Mouse (Mus musculus) limb, embryonic 14.5 days (tissue): ENCODE measurements around the gene Pabpc4. TPM values are rescaled to one million over a fixed set of nuclear protein-coding genes. Genes with fewer than 3 reads are reported as not detected.

ENCODE experiments used
- ATAC-seq: fragments of 200-750 bp; cut with Nextera tagmentation; 2 replicates; pipeline ENCODE4 v1.8.0; 2017; ENCODE audit warnings: low read depth, moderate number of reproducible peaks, moderate TSS enrichment; ENCODE audit not compliant: low FRiP score
- DNase-seq: peaks from one replicate; pipeline ENCODE4 v3.0.0-alpha.2; 2015; ENCODE audit warnings: low spot score
- H3K27ac ChIP-seq: fragments of 300-500 bp; sonication (generic); replicated peaks from 2 replicates; pipeline ENCODE4 v1.5.1; 2014; ENCODE audit warnings: low read depth, mild to moderate bottlenecking, low read length, moderate library complexity, mixed read lengths
- H3K27me3 ChIP-seq: fragments of 300-500 bp; sonication (generic); 2 replicates; pipeline ENCODE4 v1.6.1; 2014; ENCODE audit warnings: low read length, mixed read lengths; ENCODE audit not compliant: control insufficient read depth, insufficient read depth
- H3K36me3 ChIP-seq: fragments of 300-500 bp; sonication (generic); 2 replicates; pipeline ENCODE4 v1.6.1; 2014; ENCODE audit warnings: mild to moderate bottlenecking, low read length, moderate library complexity, mixed read lengths; ENCODE audit not compliant: control insufficient read depth, insufficient read depth
- H3K4me1 ChIP-seq: fragments of 300-500 bp; sonication (generic); 2 replicates; pipeline ENCODE4 v1.6.1; 2014; ENCODE audit warnings: antibody characterized with exemption, low read length, mixed read lengths; ENCODE audit not compliant: control insufficient read depth, insufficient read depth
- H3K4me2 ChIP-seq: fragments of 300-500 bp; sonication (generic); replicated peaks from 2 replicates; pipeline ENCODE4 v1.6.1; 2014; ENCODE audit warnings: low read depth, mild to moderate bottlenecking, low read length, moderate library complexity; ENCODE audit not compliant: severe bottlenecking
- H3K4me3 ChIP-seq: fragments of 300-500 bp; sonication (generic); replicated peaks from 2 replicates; pipeline ENCODE4 v1.5.1; 2014; ENCODE audit warnings: low read length
- H3K9ac ChIP-seq: fragments of 300-500 bp; sonication (generic); 2 replicates; pipeline ENCODE4 v1.6.1; 2014; ENCODE audit warnings: mild to moderate bottlenecking, low read depth, low read length, moderate library complexity; ENCODE audit not compliant: severe bottlenecking
- H3K9me3 ChIP-seq: fragments of 300-500 bp; sonication (generic); 2 replicates; pipeline ENCODE4 v1.6.1; 2016; ENCODE audit warnings: low read length; ENCODE audit not compliant: control insufficient read depth
- POLR2A ChIP-seq: fragments of 200-500 bp; IDR thresholded peaks from 2 replicates; pipeline ENCODE4 v1.8.0; 2012; ENCODE audit warnings: inconsistent platforms, mild to moderate bottlenecking, moderate library complexity, borderline replicate concordance; ENCODE audit not compliant: insufficient read depth, insufficient read length; ENCODE audit errors: extremely low read depth
- WGBS: fragments of 180-500 bp; shearing (Covaris S2); extraction: QIAGEN DNeasy Blood & Tissue Kit; methylation state at CpG from one replicate; pipeline ENCODE4 v1.1.7; 2014; 5-methylcytosine and 5-hydroxymethylcytosine counted together
- polyA plus RNA-seq, 2 experiments: library from polyadenylated mRNA; depleted of rRNA in 1 of 2; stranded (reverse) in 1 of 2; unstranded in 1 of 2; fragments of >200 nt; fragmentation: Nextera tagmentation in 1 of 2; extraction: Ambion mirVana in 1 of 2; gene quantifications; 2 replicates each; pipeline versions ENCODE4 v1.2.1 to v1.2.3; 2012 to 2014

The Pabpc4 gene
- polyA plus RNA-seq, 2 experiments, result 59.1 to 147 TPM

GRCm38 (mm10) chr4:123237386-123238266 is 24.5 kb upstream of the Pabpc4 start:
- peak; percentile 18 for DNase-seq

DNA sequence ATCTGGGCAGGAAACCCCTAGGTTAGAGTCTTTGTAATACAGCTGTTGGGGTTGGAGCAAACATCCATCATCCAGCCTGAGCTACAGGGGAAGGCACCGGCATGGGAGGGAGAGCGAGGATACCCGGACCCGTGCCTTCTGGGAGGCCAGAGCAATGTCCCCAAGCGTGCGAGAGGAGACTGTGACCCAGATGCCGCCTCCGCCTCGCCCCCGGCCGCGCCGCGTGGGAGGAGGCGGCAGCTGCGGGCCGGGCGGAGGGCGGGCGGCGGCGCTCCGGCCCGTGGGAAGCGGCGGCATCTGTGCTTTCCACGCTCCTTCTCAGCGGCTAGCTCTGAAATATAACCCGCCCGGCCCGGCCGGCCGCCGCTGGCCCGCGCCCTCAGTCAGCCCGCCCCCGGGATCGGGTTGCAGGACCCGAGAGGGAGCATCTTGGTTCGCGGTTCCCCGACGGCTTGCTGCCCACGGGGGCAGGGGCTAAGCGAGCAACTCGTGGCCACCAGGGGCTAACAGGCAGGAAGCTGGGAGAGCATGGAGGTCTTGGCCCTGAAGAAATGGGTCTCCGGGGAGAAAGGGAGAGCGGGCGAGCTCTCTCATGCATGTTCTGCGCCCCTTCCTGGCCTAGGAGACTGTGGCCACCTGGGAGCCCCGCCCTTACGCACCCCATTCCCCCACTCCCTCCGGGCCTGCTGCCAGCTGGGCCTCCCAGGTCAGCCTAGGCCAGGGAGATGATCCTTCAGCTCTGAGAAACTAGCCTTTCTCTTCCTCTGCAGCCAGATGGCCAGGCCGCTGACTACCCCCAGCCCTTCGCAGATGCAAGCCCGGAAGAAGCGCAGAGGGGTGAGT is 22.6 kb upstream of the Pabpc4 start:
- Histone ChIP-seq H3K27ac (no peak overlapping the region), H3K27me3 (0 out of 2 replicates have a peak, but pooled peaks cover 15% of the 10 kb centered on the region), H3K4me3 (peak overlapping the region; percentile 31), H3K4me1 (peaks cover 9% of the 10 kb centered on the region), H3K9me3 (no peaks in the 10 kb centered on the region), H3K36me3 (no peaks in the 10 kb centered on the region), H3K9ac (peak overlapping the region; percentile 43), H3K4me2 (peak overlapping the region; percentile 64)
- DNase-seq (peak; percentile 32), ATAC-seq (peak; percentile 85)
- 7% methylated on average over 34 of the region's 58 CpGs for WGBS
- TF ChIP-seq POLR2A, result no peak

More at GRCm38 (mm10) chr4:123237386-123238266, 24.5 kb upstream of the Pabpc4 start:
- TF ChIP-seq POLR2A, result no peak
- Histone ChIP-seq H3K4me3 (no peak overlapping the region), H3K27ac (no peak overlapping the region), H3K27me3 (0 out of 2 replicates have a peak, but pooled peaks cover 33% of the 10 kb centered on the region), H3K9me3 (no peaks in the 10 kb centered on the region), H3K4me2 (no peak overlapping the region), H3K4me1 (peaks cover 14% of the 10 kb centered on the region), H3K36me3 (no peaks in the 10 kb centered on the region), H3K9ac (no peak overlapping the region)
- no peak for ATAC-seq
- WGBS, result 67% methylated on average over 6 of the region's 6 CpGs

DNA sequence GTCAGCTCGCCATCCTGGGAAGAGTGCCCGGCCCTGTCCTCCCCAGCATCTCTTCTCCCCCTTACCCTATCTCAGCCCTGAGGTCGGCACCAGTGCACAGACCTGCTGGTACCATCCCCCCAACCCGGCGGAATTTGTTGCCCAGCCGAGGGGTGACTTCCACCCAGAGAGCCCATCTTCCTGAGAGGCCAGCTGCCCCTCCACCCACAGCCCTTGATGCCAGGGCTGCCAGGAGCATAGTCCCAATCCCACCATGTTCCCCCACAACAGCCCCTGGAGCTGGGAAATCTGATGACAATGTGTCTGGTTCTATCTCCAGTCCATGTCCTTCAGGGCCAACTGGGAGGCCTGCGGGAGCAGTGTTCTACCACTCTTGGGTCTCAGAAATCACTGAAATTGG is 15.9 kb upstream of the Pabpc4 start:
- no peaks in the 10 kb centered on the region for H3K4me1 ChIP-seq
- no peaks in the 10 kb centered on the region for H3K9me3 ChIP-seq
- H3K4me2 ChIP-seq, result no peak overlapping the region
- H3K27ac ChIP-seq, result no peak overlapping the region
- no peak overlapping the region for H3K4me3 ChIP-seq
- 84% methylated on average over 7 of the region's 7 CpGs for WGBS
- H3K36me3 ChIP-seq, result no peaks in the 10 kb centered on the region
- H3K9ac ChIP-seq, result no peak overlapping the region
- DNase-seq (no peak), ATAC-seq (no peak)
- H3K27me3 ChIP-seq, result no peaks in the 10 kb centered on the region
- TF ChIP-seq POLR2A, result no peak

DNA sequence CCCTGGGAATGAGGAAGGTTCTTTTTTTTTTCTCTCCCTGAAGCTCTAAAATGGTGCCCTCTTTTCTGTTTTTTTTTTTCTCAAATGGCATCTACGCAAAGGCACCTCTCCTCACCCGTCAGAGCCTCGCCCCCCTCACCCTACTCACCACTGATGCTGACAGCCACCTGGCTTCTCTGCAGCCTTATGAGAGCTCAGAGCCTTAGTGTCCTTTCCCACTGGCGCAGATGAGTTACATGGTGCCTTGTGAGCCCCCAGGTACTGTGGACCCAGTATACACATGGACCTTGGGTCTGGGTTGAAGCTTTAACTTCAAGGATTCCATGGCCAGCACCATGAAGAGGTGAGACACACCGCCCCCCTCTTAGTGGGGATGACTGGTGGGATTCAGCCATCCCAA is 15.5 kb upstream of the Pabpc4 start:
- no peak for DNase-seq
- Histone ChIP-seq H3K27ac (no peak overlapping the region), H3K4me3 (no peak overlapping the region), H3K36me3 (no peaks in the 10 kb centered on the region), H3K4me1 (no peaks in the 10 kb centered on the region), H3K9ac (no peak overlapping the region), H3K9me3 (no peaks in the 10 kb centered on the region), H3K4me2 (no peak overlapping the region), H3K27me3 (no peaks in the 10 kb centered on the region)
- TF ChIP-seq POLR2A, result no peak
- WGBS, result 97% methylated on average over 5 of the region's 5 CpGs
- ATAC-seq, result no peak

GRCm38 (mm10) chr4:123247147-123247880 is 14.8 kb upstream of the Pabpc4 start:
- WGBS, result 56% methylated on average over 7 of the region's 7 CpGs

More at GRCm38 (mm10) chr4:123247147-123247880, 14.8 kb upstream of the Pabpc4 start:
- H3K36me3 ChIP-seq, result no peaks in the 10 kb centered on the region
- no peaks in the 10 kb centered on the region for H3K4me1 ChIP-seq
- ATAC-seq, result peak; percentile 75
- no peak for TF ChIP-seq POLR2A
- no peak for DNase-seq
- no peak overlapping the region for H3K9ac ChIP-seq
- H3K27ac ChIP-seq, result no peak overlapping the region
- H3K4me2 ChIP-seq, result no peak overlapping the region
- H3K9me3 ChIP-seq, result no peaks in the 10 kb centered on the region
- no peaks in the 10 kb centered on the region for H3K27me3 ChIP-seq
- no peak overlapping the region for H3K4me3 ChIP-seq
